Mouse (Mus musculus) kidney, postnatal 0 days (tissue): Measurements from ENCODE around the gene Tmem116. TPM values are rescaled to one million over a fixed set of nuclear protein-coding genes. Genes with fewer than 3 reads are reported as not detected.
"Not testable (repeated sequence)": the region's sequence is repeated elsewhere in the genome, so short reads cannot be mapped to it uniquely, and the experiment has no call there.

ENCODE experiments used
- ATAC-seq: fragments of 200-750 bp; cut with Nextera tagmentation; replicated peaks from 2 replicates; pipeline ENCODE4 v1.8.0; 2017; ENCODE audit warnings: low read depth, moderate number of reproducible peaks, moderate TSS enrichment, moderate library complexity; ENCODE audit not compliant: low FRiP score
- DNase-seq: peaks from one replicate; pipeline ENCODE4 v3.0.0-alpha.2; 2016; ENCODE audit warnings: low spot score
- H3K27ac ChIP-seq: fragments of 300-500 bp; sonication (generic); 2 replicates; pipeline ENCODE4 v1.5.1; 2014; ENCODE audit warnings: mild to moderate bottlenecking
- H3K27me3 ChIP-seq: fragments of 300-500 bp; sonication (generic); 2 replicates; pipeline ENCODE4 v1.6.1; 2014; ENCODE audit warnings: low read length, mixed read lengths; ENCODE audit not compliant: insufficient read depth
- H3K36me3 ChIP-seq: fragments of 300-500 bp; sonication (generic); 2 replicates; pipeline ENCODE4 v1.6.1; 2014; ENCODE audit warnings: low read length, mixed read lengths; ENCODE audit not compliant: insufficient read depth
- H3K4me1 ChIP-seq: fragments of 300-500 bp; sonication (generic); replicated peaks from 2 replicates; pipeline ENCODE4 v1.6.1; 2014; ENCODE audit warnings: antibody characterized with exemption, low read length, mixed read lengths; ENCODE audit not compliant: insufficient read depth
- H3K4me2 ChIP-seq: fragments of 300-500 bp; sonication (generic); 2 replicates; pipeline ENCODE4 v1.6.1; 2014; ENCODE audit warnings: mild to moderate bottlenecking, low read length, moderate library complexity, mixed read lengths
- H3K4me3 ChIP-seq: fragments of 300-500 bp; sonication (generic); replicated peaks from 2 replicates; pipeline ENCODE4 v1.5.1; 2014; ENCODE audit warnings: low read depth, low read length
- H3K9ac ChIP-seq: fragments of 300-500 bp; sonication (generic); 2 replicates; pipeline ENCODE4 v1.6.1; 2014; ENCODE audit warnings: low read depth, low read length
- H3K9me3 ChIP-seq: fragments of 300-500 bp; sonication (generic); replicated peaks from 2 replicates; pipeline ENCODE4 v1.6.1; 2016; ENCODE audit warnings: low read length, inconsistent platforms, mixed read lengths
- CTCF ChIP-seq: IDR thresholded peaks from 2 replicates; pipeline ENCODE4 v1.5.1; 2016; ENCODE audit warnings: antibody characterized with exemption, low read depth, mild to moderate bottlenecking, moderate library complexity
- WGBS: fragments of 180-500 bp; shearing (Covaris S2); extraction: QIAGEN DNeasy Blood & Tissue Kit; methylation state at CpG from one replicate; pipeline ENCODE4 v1.1.7; 2014; 5-methylcytosine and 5-hydroxymethylcytosine counted together
- polyA plus RNA-seq: library from polyadenylated mRNA; unstranded; fragments of >200 nt; fragmentation: Nextera tagmentation; extraction: Ambion mirVana; gene quantifications from 2 replicates; pipeline ENCODE4 v1.2.1, GENCODE M21; 2015

The Tmem116 gene
- polyA plus RNA-seq, 1 experiment from 2014 or later, result 32.7 TPM

DNA sequence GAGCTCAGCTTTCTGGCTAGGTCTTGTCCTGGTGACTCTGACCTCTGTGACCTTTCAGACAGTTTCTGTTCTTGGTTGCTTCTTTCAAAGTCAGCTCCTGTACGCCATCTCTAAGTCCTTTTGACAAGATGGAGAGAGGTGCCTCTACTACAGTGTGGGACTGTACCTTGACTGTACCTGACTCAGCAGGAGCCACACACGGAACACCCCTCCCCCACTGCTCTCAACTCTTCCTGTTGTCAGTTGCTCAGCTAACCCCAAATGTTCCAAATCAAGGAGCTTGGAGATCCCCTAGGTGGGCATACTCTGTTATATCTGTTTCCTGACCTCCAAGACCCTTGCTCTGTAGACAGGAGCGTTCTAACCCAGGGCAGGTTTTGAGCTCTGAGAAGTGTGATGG lies 51.5 kb downstream of the Tmem116 start, which contains the start of gene Adam1b:
Gene Adam1b, minus strand, starts transcription at position 205 of the 400 bp plus-strand sequence.
- ATAC-seq, result no peak
- H3K36me3 ChIP-seq, result no peaks in the 10 kb centered on the region
- no peaks in the 10 kb centered on the region for H3K4me1 ChIP-seq
- 88% methylated on average over 3 of the region's 3 CpGs for WGBS
- no peaks in the 10 kb centered on the region for H3K27me3 ChIP-seq
- H3K9me3 ChIP-seq, result no peaks in the 10 kb centered on the region
- no peak within 1 kb of the TSS for H3K4me2 ChIP-seq
- no peak within 1 kb of the TSS for H3K9ac ChIP-seq
- no peak within 1 kb of the TSS for H3K4me3 ChIP-seq
- no peak for TF ChIP-seq CTCF
- H3K27ac ChIP-seq, result no peak within 1 kb of the TSS
- DNase-seq, result no peak

DNA sequence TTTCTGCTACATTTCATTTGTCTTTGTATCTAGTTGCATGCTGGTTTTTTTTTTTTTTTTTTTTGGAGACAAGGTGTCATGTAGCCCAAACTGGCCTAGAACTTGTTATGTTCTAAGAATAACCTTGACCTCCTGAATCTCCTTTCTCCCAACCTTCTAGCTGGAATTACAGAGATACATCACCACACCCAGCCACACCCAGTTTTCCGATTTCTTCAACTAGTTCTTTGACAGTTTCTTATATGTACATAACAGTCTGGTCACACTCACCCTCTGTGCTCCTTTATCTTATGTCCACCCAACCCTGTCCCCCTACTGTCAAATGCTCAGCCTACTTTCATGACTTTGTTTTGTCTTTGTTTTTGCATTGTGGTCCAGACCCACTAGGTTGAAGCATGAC lies 55.2 kb downstream of the Tmem116 start:
- Histone ChIP-seq H3K9me3 (no peaks in the 10 kb centered on the region), H3K9ac (no peak overlapping the region), H3K4me3 (no peak overlapping the region), H3K4me2 (no peak overlapping the region), H3K27ac (no peak overlapping the region), H3K4me1 (no peaks in the 10 kb centered on the region), H3K36me3 (no peaks in the 10 kb centered on the region), H3K27me3 (no peaks in the 10 kb centered on the region)
- no peak for TF ChIP-seq CTCF
- 81% methylated on average over 1 of the region's 1 CpGs for WGBS
- ATAC-seq (no peak), DNase-seq (no peak)

DNA sequence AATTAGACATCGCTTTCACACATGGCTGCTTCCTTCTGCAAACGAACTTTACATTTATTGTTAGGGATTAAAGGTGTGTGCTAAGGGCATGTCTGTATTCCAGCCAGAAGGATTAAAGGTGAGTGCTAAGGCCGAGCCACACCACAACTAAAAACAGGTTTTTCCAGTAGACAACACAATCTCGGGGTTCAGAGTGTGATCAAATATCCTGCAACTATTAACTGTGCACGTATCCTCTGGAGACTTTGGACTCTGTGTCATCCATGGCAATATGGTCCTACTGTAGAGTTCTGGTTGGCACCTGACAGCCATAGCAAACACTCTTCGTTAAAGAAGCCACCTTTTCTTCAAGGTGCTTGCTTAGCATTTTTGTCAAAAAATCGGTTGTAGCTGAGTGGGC lies 58.3 kb downstream of the Tmem116 start:
- ATAC-seq (no peak), DNase-seq (no peak)
- Histone ChIP-seq H3K4me1 (no peaks in the 10 kb centered on the region), H3K4me3 (no peak overlapping the region), H3K4me2 (no peak overlapping the region), H3K36me3 (no peaks in the 10 kb centered on the region), H3K27ac (no peak overlapping the region), H3K9me3 (no peaks in the 10 kb centered on the region), H3K27me3 (no peaks in the 10 kb centered on the region), H3K9ac (no peak overlapping the region)
- WGBS, result 76% methylated on average over 7 of the region's 7 CpGs
- no peak for TF ChIP-seq CTCF

DNA sequence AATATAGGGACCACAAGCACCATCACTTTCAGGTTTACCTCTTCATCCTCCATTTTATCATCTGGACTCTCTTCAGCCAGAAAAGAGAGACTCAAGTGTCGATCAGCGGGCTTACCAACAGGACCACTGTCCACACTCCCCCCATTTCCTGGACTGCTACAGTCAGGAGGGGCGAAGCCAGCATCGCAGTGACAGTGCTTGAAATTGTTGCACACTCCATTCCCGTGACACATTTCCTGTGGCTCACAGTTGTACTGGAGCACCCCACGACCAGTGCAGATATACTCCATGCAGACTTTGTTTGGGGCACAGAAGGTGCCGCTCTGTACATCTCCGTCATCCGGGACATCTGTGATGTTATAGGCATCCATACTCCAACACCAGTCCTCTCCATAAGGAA lies 67.3 kb downstream of the Tmem116 start:
- Histone ChIP-seq H3K27me3 (no peaks in the 10 kb centered on the region), H3K4me1 (no peaks in the 10 kb centered on the region), H3K27ac (no peak overlapping the region), H3K9me3 (no peaks in the 10 kb centered on the region), H3K36me3 (peaks cover 17% of the 10 kb centered on the region), H3K4me3 (no peak overlapping the region), H3K4me2 (no peak overlapping the region), H3K9ac (no peak overlapping the region)
- TF ChIP-seq CTCF, result no peak
- WGBS, result 89% methylated on average over 9 of the region's 9 CpGs
- ATAC-seq (no peak), DNase-seq (no peak)

DNA sequence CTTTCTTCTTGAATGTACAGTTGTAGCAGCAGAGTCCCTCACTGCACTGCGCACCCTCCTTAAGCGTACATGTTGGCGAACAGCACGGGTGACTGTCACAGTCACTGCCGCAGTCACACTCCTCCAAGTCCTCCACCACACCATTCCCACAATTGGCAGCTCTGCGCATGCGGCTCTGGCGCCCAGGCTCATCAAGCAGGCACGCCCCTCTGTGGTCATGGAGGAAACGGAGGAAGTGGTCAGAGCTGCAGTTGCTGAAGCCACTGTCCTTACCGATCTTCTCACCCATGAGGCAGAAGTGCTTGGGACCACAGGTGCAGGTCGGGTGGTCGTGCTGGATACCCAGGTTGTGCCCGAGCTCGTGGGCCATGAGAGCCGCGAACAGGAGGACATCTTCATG lies 68.1 kb downstream of the Tmem116 start:
- not testable (repeated sequence) for H3K27me3 ChIP-seq, H3K9ac ChIP-seq, H3K27ac ChIP-seq, H3K4me2 ChIP-seq, ATAC-seq, H3K9me3 ChIP-seq, H3K4me1 ChIP-seq, DNase-seq, H3K4me3 ChIP-seq
- peaks cover 23% of the 10 kb centered on the region for H3K36me3 ChIP-seq
- 91% methylated on average over 11 of the region's 17 CpGs for WGBS

DNA sequence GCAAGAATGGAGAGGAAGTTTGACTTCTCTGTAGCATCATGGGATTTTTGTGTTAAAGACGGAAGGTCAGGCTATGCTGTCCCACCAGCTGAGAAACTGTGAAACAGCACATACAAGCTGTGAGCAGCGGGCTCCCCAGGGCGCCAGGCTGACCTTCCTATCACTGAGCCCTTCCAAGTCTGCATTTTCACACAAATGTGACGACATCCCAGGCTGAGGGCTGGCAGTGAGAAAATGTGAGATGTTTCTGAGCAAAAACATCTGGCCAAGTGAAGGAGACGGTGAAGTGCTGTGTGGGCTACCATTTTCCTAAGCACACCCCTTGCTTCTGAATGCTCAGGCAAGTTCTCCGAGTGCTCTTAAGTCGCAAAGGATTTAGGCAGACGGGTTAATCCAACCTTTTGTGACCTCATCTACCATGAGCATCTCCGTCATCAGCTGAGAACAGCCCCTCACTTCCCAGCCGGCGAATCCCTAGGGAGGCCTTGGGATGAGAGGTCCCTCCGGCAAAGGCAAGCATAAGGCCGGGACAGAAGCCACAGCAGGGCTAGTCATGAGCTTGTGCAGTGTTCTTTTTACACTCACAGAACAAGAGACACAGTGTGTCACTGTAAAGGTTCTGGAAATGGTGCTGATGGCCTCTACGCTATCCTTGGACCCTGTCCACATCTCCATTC lies 74.2 kb downstream of the Tmem116 start:
- WGBS, result 87% methylated on average over 14 of the region's 14 CpGs
- H3K9ac ChIP-seq, result no peak overlapping the region
- peaks cover 70% of the 10 kb centered on the region for H3K36me3 ChIP-seq
- DNase-seq (no peak), ATAC-seq (no peak)
- H3K4me3 ChIP-seq, result no peak overlapping the region
- TF ChIP-seq CTCF, result no peak
- H3K27ac ChIP-seq, result no peak overlapping the region
- no peak overlapping the region for H3K4me2 ChIP-seq
- no peaks in the 10 kb centered on the region for H3K4me1 ChIP-seq
- no peaks in the 10 kb centered on the region for H3K9me3 ChIP-seq
- no peaks in the 10 kb centered on the region for H3K27me3 ChIP-seq

DNA sequence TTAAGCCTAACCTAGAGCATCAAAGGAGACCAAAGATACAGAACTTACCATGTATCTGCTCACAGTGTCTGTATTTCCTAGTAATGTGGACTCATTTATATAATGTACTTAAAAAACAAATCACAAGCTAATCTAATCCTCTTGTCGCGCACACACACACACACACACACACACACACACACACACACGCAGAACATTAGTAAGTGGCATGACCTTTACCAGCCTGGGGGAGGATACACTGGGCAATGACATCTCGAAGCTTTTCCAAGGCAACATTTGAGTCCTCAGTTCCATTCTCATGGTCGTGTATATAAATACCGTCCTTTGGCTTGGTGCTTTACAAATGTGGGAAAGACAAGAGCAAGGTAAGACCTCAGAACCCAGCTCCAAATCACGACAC lies 74.8 kb downstream of the Tmem116 start:
- no peak overlapping the region for H3K4me2 ChIP-seq
- H3K4me3 ChIP-seq, result no peak overlapping the region
- WGBS, result 90% methylated on average over 7 of the region's 7 CpGs
- H3K36me3 ChIP-seq, result peaks cover 69% of the 10 kb centered on the region
- H3K9me3 ChIP-seq, result no peaks in the 10 kb centered on the region
- H3K27ac ChIP-seq, result no peak overlapping the region
- no peak for ATAC-seq
- H3K27me3 ChIP-seq, result no peaks in the 10 kb centered on the region
- no peak overlapping the region for H3K9ac ChIP-seq
- no peaks in the 10 kb centered on the region for H3K4me1 ChIP-seq
- no peak for TF ChIP-seq CTCF
- DNase-seq, result no peak
